Mouse (Mus musculus) activated CD4-positive, CD25-positive, alpha-beta regulatory T cell, adult 9 weeks (primary cell): ENCODE measurements around the gene Vmn1r57. TPM values are rescaled to one million over a fixed set of nuclear protein-coding genes. Genes with fewer than 3 reads are reported as not detected.

Experiments
- polyA plus RNA-seq: library from polyadenylated mRNA; unstranded; fragments of 100-300 nt; shearing (Covaris generic); gene quantifications from one replicate; pipeline ENCODE4 v1.2.1, GENCODE M21; 2017

Vmn1r57 gene
- not detected for polyA plus RNA-seq

DNA sequence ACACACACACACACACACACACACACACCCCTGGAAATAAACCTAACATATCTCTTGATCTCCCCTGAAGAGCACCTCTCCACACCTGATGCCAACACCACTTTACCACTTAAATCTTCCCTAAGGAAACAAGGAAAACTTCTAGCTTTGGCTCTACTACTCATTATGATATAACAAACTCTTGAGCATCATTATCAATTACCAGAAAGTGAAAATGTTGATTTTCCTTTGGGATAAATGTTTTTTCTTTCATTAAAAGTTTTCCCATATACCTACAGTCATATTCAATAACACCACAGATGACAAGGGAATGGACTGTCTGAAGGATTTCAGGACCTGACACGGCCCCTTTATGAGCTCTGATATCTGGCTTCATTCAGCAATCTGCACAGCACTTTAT lies at the start of gene Vmn1r57:
Vmn1r57 (plus strand) TSS at position 301 of the 400 bp plus-strand sequence.

GRCm38 (mm10) chr7:5196647-5197046 lies 21.6 kb upstream of the Vmn1r57 start, which contains the start of gene Vmn1r56:
TSS of gene Vmn1r56 (minus strand) at chr7:5196747.

Other genes starting within 250 kb of the Vmn1r57 start
- not detected for gene Sbk3, start 247.3 kb upstream of the Vmn1r57 start, polyA plus RNA-seq
- 13.5 TPM for gene Zfp579, start 222.3 kb upstream of the Vmn1r57 start, polyA plus RNA-seq
- 34.1 TPM for gene Zfp524, start 204.1 kb upstream of the Vmn1r57 start, polyA plus RNA-seq
- gene Fiz1, start 203.8 kb upstream of the Vmn1r57 start, polyA plus RNA-seq: 39.2 TPM
- gene Gm44973, start 203.0 kb upstream of the Vmn1r57 start, polyA plus RNA-seq: 5.7 TPM
- 6.2 TPM for gene Zfp865, start 198.1 kb upstream of the Vmn1r57 start, polyA plus RNA-seq
- not detected for gene Ccdc106, start 197.9 kb upstream of the Vmn1r57 start, polyA plus RNA-seq
- not detected for gene 4632433K11Rik, start 184.4 kb upstream of the Vmn1r57 start, polyA plus RNA-seq
- 3.7 TPM for gene Zfp784, start 180.0 kb upstream of the Vmn1r57 start, polyA plus RNA-seq
- gene Zfp580, start 167.0 kb upstream of the Vmn1r57 start, polyA plus RNA-seq: 1.1 TPM
- gene U2af2, start 156.3 kb upstream of the Vmn1r57 start, polyA plus RNA-seq: 98.6 TPM
- 12.4 TPM for gene Epn1, start 138.3 kb upstream of the Vmn1r57 start, polyA plus RNA-seq
- not detected for gene Rfpl4, start 101.5 kb upstream of the Vmn1r57 start, polyA plus RNA-seq
- 0.29 TPM for gene Rasl2-9, start 92.5 kb upstream of the Vmn1r57 start, polyA plus RNA-seq
- gene Vmn1r55, start 68.8 kb upstream of the Vmn1r57 start, polyA plus RNA-seq: 0.12 TPM
- gene Vmn1r56, start 21.7 kb upstream of the Vmn1r57 start, polyA plus RNA-seq: not detected
- not detected for gene Gm5065, start 132.0 kb downstream of the Vmn1r57 start, polyA plus RNA-seq
- not detected for gene Nlrp2, start 132.5 kb downstream of the Vmn1r57 start, polyA plus RNA-seq
- 0.05 TPM for gene Vmn1r58, start 194.9 kb downstream of the Vmn1r57 start, polyA plus RNA-seq
- not detected for gene Vmn1r59, start 238.3 kb downstream of the Vmn1r57 start, polyA plus RNA-seq